Mouse (Mus musculus) CH12.LX (cell line): ENCODE data around the gene Nat8f4. TPM values are rescaled to one million over a fixed set of nuclear protein-coding genes. Genes with fewer than 3 reads are reported as not detected.

Experiments
- DNase-seq: peaks from one replicate; pipeline ENCODE4 v3.0.0-alpha.2; 2013; ENCODE audit errors: extremely low read depth
- H3K27ac ChIP-seq: 2 replicates; pipeline ENCODE4 v1.5.1; 2012; ENCODE audit warnings: low read depth, mild to moderate bottlenecking, control low read depth, moderate library complexity; ENCODE audit not compliant: insufficient read depth
- H3K27me3 ChIP-seq: replicated peaks from 2 replicates; pipeline ENCODE3; 2012; ENCODE audit warnings: inconsistent platforms
- H3K36me3 ChIP-seq, 2 experiments: replicated peaks in 1 of 2; 2 replicates each; pipeline versions ENCODE3 to v1.6.1; 2012; ENCODE audit warnings: inconsistent platforms in 1 of 2, low read length in 1 of 2, mild to moderate bottlenecking in 1 of 2, mixed read lengths in 1 of 2, moderate library complexity in 1 of 2; ENCODE audit not compliant: control insufficient read depth in 1 of 2, insufficient read depth in 1 of 2
- H3K4me1 ChIP-seq, 2 experiments: 2 replicates each; pipeline ENCODE4 v1.6.1; 2012; ENCODE audit warnings: inconsistent platforms in 1 of 2, moderate library complexity in 1 of 2; ENCODE audit not compliant: insufficient read depth in 2 of 2, control insufficient read depth in 1 of 2
- H3K4me2 ChIP-seq: 2 replicates; pipeline ENCODE4 v1.6.1; 2012; ENCODE audit warnings: low read depth, mild to moderate bottlenecking, control low read depth; ENCODE audit not compliant: poor library complexity, insufficient read depth, severe bottlenecking
- H3K4me3 ChIP-seq, 3 experiments: fragments of 150-350 bp in 1 of 3; sonication (generic) in 1 of 3; replicated peaks in 1 of 3; 2 replicates each; pipeline versions ENCODE3 to v1.5.1; 2011 to 2012; ENCODE audit warnings: low read depth in 2 of 3, low read length in 2 of 3, mild to moderate bottlenecking in 2 of 3, moderate library complexity in 2 of 3, control low read depth in 1 of 3, improper control_type of control experiment in 1 of 3, inconsistent platforms in 1 of 3, mixed read lengths in 1 of 3; ENCODE audit not compliant: poor library complexity in 1 of 3
- H3K79me2 ChIP-seq: replicated peaks from 2 replicates; pipeline ENCODE4 v1.6.1; 2012; ENCODE audit warnings: mild to moderate bottlenecking, moderate library complexity; ENCODE audit not compliant: control insufficient read depth, poor library complexity, insufficient read depth, severe bottlenecking; ENCODE audit errors: extremely low read depth
- H3K9ac ChIP-seq: 2 replicates; pipeline ENCODE4 v1.6.1; 2012; ENCODE audit warnings: low read depth, mild to moderate bottlenecking, control low read depth, moderate library complexity; ENCODE audit not compliant: insufficient read depth
- H3K9me3 ChIP-seq: replicated peaks from 2 replicates; pipeline ENCODE3; 2012; ENCODE audit warnings: low read length, inconsistent platforms, mixed read lengths
- BHLHE40 ChIP-seq: IDR thresholded peaks from 2 replicates; pipeline ENCODE4 v1.6.1; 2011; ENCODE audit warnings: mild to moderate bottlenecking, low read depth, low read length, improper control_type of control experiment
- CHD1 ChIP-seq: IDR thresholded peaks from 2 replicates; pipeline ENCODE4 v1.6.1; 2012; ENCODE audit warnings: low read depth, low read length, improper control_type of control experiment, inconsistent platforms
- CTCF ChIP-seq, 2 experiments: IDR thresholded peaks in 1 of 2; conservative IDR thresholded peaks in 1 of 2; 2 replicates each; pipeline ENCODE4 v1.5.1; 2011 to 2012; ENCODE audit warnings: low read depth in 2 of 2, low read length in 2 of 2, improper control_type of control experiment in 1 of 2, inconsistent platforms in 1 of 2, mild to moderate bottlenecking in 1 of 2, moderate library complexity in 1 of 2
- ELF1 ChIP-seq: IDR thresholded peaks from 2 replicates; pipeline ENCODE4 v1.6.1; 2014; ENCODE audit warnings: low read depth, mild to moderate bottlenecking, inconsistent platforms, low read length, improper control_type of control experiment
- EP300 ChIP-seq: IDR thresholded peaks from 2 replicates; pipeline ENCODE4 v1.6.1; 2011; ENCODE audit warnings: low read length, improper control_type of control experiment
- ETS1 ChIP-seq: conservative IDR thresholded peaks from 2 replicates; pipeline ENCODE4 v1.6.1; 2012; ENCODE audit warnings: low read depth, mild to moderate bottlenecking, inconsistent platforms, low read length, improper control_type of control experiment, moderate library complexity
- GABPA ChIP-seq: IDR thresholded peaks from 2 replicates; pipeline ENCODE4 v1.6.1; 2012; ENCODE audit warnings: low read depth, low read length, improper control_type of control experiment, inconsistent platforms; ENCODE audit not compliant: insufficient replicate concordance
- HCFC1 ChIP-seq: IDR thresholded peaks from 2 replicates; pipeline ENCODE4 v1.6.1; 2012; ENCODE audit warnings: low read depth, mild to moderate bottlenecking, inconsistent platforms, low read length, improper control_type of control experiment
- IRF4 ChIP-seq: IDR thresholded peaks from 2 replicates; pipeline ENCODE4 v1.6.1; 2014; ENCODE audit warnings: low read depth, mild to moderate bottlenecking, inconsistent platforms, low read length, improper control_type of control experiment
- JUND ChIP-seq: conservative IDR thresholded peaks from 2 replicates; pipeline ENCODE4 v1.6.1; 2011; ENCODE audit warnings: low read depth, low read length, improper control_type of control experiment
- KAT2A ChIP-seq: IDR thresholded peaks from 2 replicates; pipeline ENCODE4 v1.6.1; 2012; ENCODE audit warnings: low read length, improper control_type of control experiment, inconsistent platforms; ENCODE audit not compliant: insufficient replicate concordance
- MAFK ChIP-seq: IDR thresholded peaks from 2 replicates; pipeline ENCODE4 v1.6.1; 2011; ENCODE audit warnings: low read length, improper control_type of control experiment; ENCODE audit not compliant: insufficient replicate concordance
- MAX ChIP-seq: IDR thresholded peaks from 2 replicates; pipeline ENCODE4 v1.6.1; 2011; ENCODE audit warnings: low read length, improper control_type of control experiment
- NELFE ChIP-seq: IDR thresholded peaks from 2 replicates; pipeline ENCODE4 v1.6.1; 2011; ENCODE audit warnings: low read depth, low read length, improper control_type of control experiment
- POLR2A ChIP-seq: IDR thresholded peaks from 2 replicates; pipeline ENCODE4 v1.6.1; 2011; ENCODE audit warnings: low read depth, mild to moderate bottlenecking, improper control_type of control experiment, low read length
- RAD21 ChIP-seq: IDR thresholded peaks from 2 replicates; pipeline ENCODE4 v1.6.1; 2011; ENCODE audit warnings: low read depth, mild to moderate bottlenecking, low read length, improper control_type of control experiment, moderate library complexity
- RCOR1 ChIP-seq: conservative IDR thresholded peaks from 2 replicates; pipeline ENCODE4 v1.6.1; 2012; ENCODE audit warnings: low read depth, mild to moderate bottlenecking, inconsistent platforms, low read length, improper control_type of control experiment
- SIN3A ChIP-seq: IDR thresholded peaks from 2 replicates; pipeline ENCODE4 v1.6.1; 2012; ENCODE audit warnings: low read length, improper control_type of control experiment, inconsistent platforms
- SMC3 ChIP-seq: IDR thresholded peaks from 2 replicates; pipeline ENCODE4 v1.6.1; 2011; ENCODE audit warnings: low read depth, low read length, improper control_type of control experiment
- TBP ChIP-seq: conservative IDR thresholded peaks from 2 replicates; pipeline ENCODE4 v1.6.1; 2011; ENCODE audit warnings: low read depth, low read length, improper control_type of control experiment
- USF1 ChIP-seq: IDR thresholded peaks from 2 replicates; pipeline ENCODE4 v1.6.1; 2014; ENCODE audit warnings: low read depth, mild to moderate bottlenecking, inconsistent platforms, low read length, improper control_type of control experiment
- ZKSCAN1 ChIP-seq: IDR thresholded peaks from 2 replicates; pipeline ENCODE4 v1.6.1; 2012; ENCODE audit warnings: low read depth, inconsistent platforms, low read length, improper control_type of control experiment, borderline replicate concordance
- ZMIZ1 ChIP-seq: IDR thresholded peaks from 2 replicates; pipeline ENCODE4 v1.6.1; 2012; ENCODE audit warnings: low read depth, mild to moderate bottlenecking, inconsistent platforms, low read length, improper control_type of control experiment
- ZNF384 ChIP-seq: IDR thresholded peaks from 2 replicates; pipeline ENCODE4 v1.6.1; 2012; ENCODE audit warnings: low read depth, low read length, improper control_type of control experiment, inconsistent platforms
- dilution Hi-C: fragments of 300-500 bp; cut with MboI; formaldehyde crosslinking; loops from 2 replicates; pipeline ENCODE4 v1.14.3; 2020; ENCODE audit warnings: low sequenced_read_pairs; ENCODE audit not compliant: extremely low pct_unique_long_range_greater_than_20kb, extremely low pct_ligation_motif_present
- in situ Hi-C: fragments of 300-500 bp; cut with MboI; formaldehyde crosslinking; loops from 3 replicates; pipeline ENCODE4 v1.14.3; 2019; ENCODE audit warnings: low sequenced_read_pairs, low pct_ligation_motif_present, low pct_unique_long_range_greater_than_20kb, mixed read lengths
- polyA plus RNA-seq: library from polyadenylated mRNA; unstranded; fragments of >175 nt; gene quantifications from 2 replicates; pipeline ENCODE4 v1.2.1, GENCODE M21; 2012; ENCODE audit warnings: low read depth; ENCODE audit not compliant: insufficient read length
- total RNA-seq, 2 experiments: library from RNA; depleted of rRNA; stranded (reverse); fragments of 300-350 nt in 1 of 2; fragments of >200 nt in 1 of 2; gene quantifications; 2 replicates each; pipeline ENCODE4 v1.2.3; 2012 to 2014

Nat8f4 gene
- total and polyA plus RNA-seq, 3 experiments: 1.8 to 2.4 (median 2.3) TPM

- H3K9me3 ChIP-seq: no peaks in the 10 kb centered on the region
- in situ Hi-C loops (no loop called here), dilution Hi-C loops (no loop called here)
- H3K4me1 ChIP-seq: no peaks in the 10 kb centered on the region
- H3K36me3 ChIP-seq: peaks cover 48 to 88% of the 10 kb centered on the region in 2 experiments
- no peak overlapping the region for H3K9ac ChIP-seq
- H3K4me3 ChIP-seq: no peak overlapping the region
- no peaks in the 10 kb centered on the region for H3K79me2 ChIP-seq
- no peak overlapping the region for H3K27ac ChIP-seq
- H3K4me2 ChIP-seq: no peak overlapping the region
- no peak for DNase-seq
- no peaks in the 10 kb centered on the region for H3K27me3 ChIP-seq
- TF ChIP-seq BHLHE40: no peak
- no peak for TF ChIP-seq ZNF384
- TF ChIP-seq ELF1: no peak
- TF ChIP-seq POLR2A: no peak
- no peak for TF ChIP-seq EP300
- TF ChIP-seq ZMIZ1: no peak
- TF ChIP-seq ZKSCAN1: no peak
- no peak for TF ChIP-seq MAFK
- no peak for TF ChIP-seq NELFE
- no peak for TF ChIP-seq RCOR1
- TF ChIP-seq ETS1: no peak
- no peak for TF ChIP-seq HCFC1
- TF ChIP-seq JUND: no peak
Observed at GRCm38 (mm10) chr6:85927476-85928464, 23.1 kb upstream of the Nat8f4 start.

GRCm38 (mm10) chr6:85926709-85927108, 22.0 kb upstream of the Nat8f4 start:
- Histone ChIP-seq H3K9ac (no peak overlapping the region), H3K79me2 (no peaks in the 10 kb centered on the region), H3K4me2 (no peak overlapping the region)
- DNase-seq: no peak
- TF ChIP-seq CTCF (conservative IDR thresholded peaks at IDR 0.05 in 1 of 2, IDR thresholded peaks at IDR 0.05 in 1 of 2; ENCODE audit: low read depth in 2 of 2, low read length in 2 of 2): no peak
- no peak for TF ChIP-seq TBP
- no peak for TF ChIP-seq RAD21
- TF ChIP-seq USF1: no peak
- no peak for TF ChIP-seq SIN3A
- TF ChIP-seq GABPA: no peak
- TF ChIP-seq ETS1: no peak
- TF ChIP-seq MAX: no peak
- TF ChIP-seq EP300: no peak
- no peak for TF ChIP-seq KAT2A
- TF ChIP-seq ZKSCAN1: no peak
- TF ChIP-seq BHLHE40: no peak
- no peak for TF ChIP-seq POLR2A
- no peak for TF ChIP-seq SMC3
- no peak for TF ChIP-seq CHD1
- no peak for TF ChIP-seq IRF4
- TF ChIP-seq, all 38 proteins: peak for 0
- no peak overlapping the region for H3K27ac ChIP-seq
- no peaks in the 10 kb centered on the region for H3K4me1 ChIP-seq
- in situ Hi-C loops: no loop called here
- dilution Hi-C loops: no loop called here
- no peaks in the 10 kb centered on the region for H3K9me3 ChIP-seq
- H3K36me3 ChIP-seq: peaks cover 50 to 87% of the 10 kb centered on the region in 2 experiments
- no peak overlapping the region for H3K4me3 ChIP-seq
- H3K27me3 ChIP-seq: no peaks in the 10 kb centered on the region
